Mouse (Mus musculus) Patski (cell line): ENCODE measurements around the gene Zbtb14. TPM values are rescaled to one million over a fixed set of nuclear protein-coding genes. Genes with fewer than 3 reads are reported as not detected.

Source experiments
- ATAC-seq: fragments of 100-300 bp; one replicate; pipeline ENCODE4 v1.8.0; 2021
- CTCF ChIA-PET: fragments of 350-600 bp; sonication (Branson Sonifier 250); formaldehyde crosslinking; loops from one replicate; lab custom pipeline; 2022; ENCODE audit warnings: inconsistent platforms; lab: Charles Lee
- POLR2A ChIA-PET: fragments of 350-600 bp; sonication (Branson Sonifier 250); formaldehyde crosslinking; loops from one replicate; lab custom pipeline; 2022; ENCODE audit warnings: antibody characterized with exemption, inconsistent platforms; lab: Charles Lee
- DNase-seq: peaks from one replicate; pipeline ENCODE4 v3.0.0-alpha.2; 2011; ENCODE audit warnings: low read depth, low spot score
- H3K27me3 ChIP-seq: fragments of 371-371 bp; one replicate; pipeline ENCODE4 v1.5.1; 2021
- CTCF ChIP-seq: fragments of 100-300 bp; IDR thresholded peaks from one replicate; pipeline ENCODE4 v1.5.1; 2021
- in situ Hi-C: fragments of 300-500 bp; cut with MboI; formaldehyde crosslinking; loops from 3 replicates; pipeline ENCODE4 v1.11.1; 2018; ENCODE audit warnings: low pct_unique_long_range_greater_than_20kb, mixed read lengths
- polyA plus RNA-seq: library from polyadenylated mRNA; unstranded; gene quantifications from one replicate; pipeline ENCODE4 v1.2.3, GENCODE M21; 2021

The Zbtb14 gene
- polyA plus RNA-seq, 1 experiment from 2014 or later, result 14.1 TPM

DNA sequence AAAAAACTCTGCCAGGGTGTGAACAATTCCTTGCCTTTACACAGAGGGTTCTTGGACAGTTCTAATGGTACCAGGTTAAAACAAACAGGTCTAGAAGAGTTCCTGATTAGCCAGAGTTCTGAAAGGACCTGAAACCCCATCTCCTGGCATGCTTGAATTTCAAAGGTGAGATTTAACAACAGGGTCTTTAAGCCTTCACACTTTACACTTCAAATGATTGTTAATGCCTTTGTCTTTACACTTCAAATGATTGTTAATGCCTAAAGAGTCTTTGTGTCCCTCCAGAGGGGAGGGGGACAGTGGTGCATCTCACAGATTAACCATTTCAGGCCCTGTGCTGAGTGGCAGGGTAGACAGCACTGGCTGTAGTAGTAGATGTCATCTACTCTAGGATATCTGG, 15.2 kb downstream of the Zbtb14 start:
- DNase-seq, result no peak
- POLR2A ChIA-PET, result interaction anchor here (1.0 kb wide), 1 partner anchor 14 kb away, joined by 4 read pairs; no protein-coding TSS in a partner anchor
- TF ChIP-seq CTCF, result no peak
- in situ Hi-C loops, result no loop called here
- no peak for ATAC-seq
- H3K27me3 ChIP-seq, result peaks cover 18% of the 10 kb centered on the region
- CTCF ChIA-PET, result interaction anchor here (1.3 to 2.7 kb wide), 2 partner anchors 15 to 18 kb away, joined by 4 to 7 read pairs; no protein-coding TSS in a partner anchor

- in situ Hi-C loops, result no loop called here
- H3K27me3 ChIP-seq, result peaks cover 25% of the 10 kb centered on the region
- CTCF ChIA-PET, result interaction anchor here (0.7 to 1.4 kb wide), 2 partner anchors 10 to 18 kb away, joined by 3 read pairs; no protein-coding TSS in a partner anchor
- DNase-seq (no peak), ATAC-seq (peak; percentile 26)
- peak; percentile 41 for TF ChIP-seq CTCF
- POLR2A ChIA-PET, result no interaction called here
Observed at GRCm38 (mm10) chr17:69401146-69401545, 18.3 kb downstream of the Zbtb14 start.

DNA sequence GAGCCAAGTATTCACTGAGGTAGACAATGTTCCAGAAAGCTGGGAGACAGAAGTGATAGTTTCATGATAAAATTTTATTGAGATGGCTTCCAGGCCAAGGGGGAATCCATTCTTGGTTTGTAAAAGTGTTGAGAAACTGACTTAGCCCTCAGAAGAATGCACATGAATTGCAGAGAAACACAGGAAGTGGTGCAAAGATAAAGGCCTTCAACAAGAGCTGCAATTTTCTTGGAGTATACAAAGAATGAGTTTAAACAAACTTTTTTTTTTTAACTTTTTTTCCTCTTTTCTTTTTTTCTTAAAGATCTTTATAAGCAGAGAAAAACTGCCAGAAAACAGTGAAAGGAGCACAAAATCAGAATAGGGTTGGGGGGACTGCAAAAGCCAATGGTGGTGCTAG, 33.3 kb downstream of the Zbtb14 start:
- ATAC-seq (no peak), DNase-seq (no peak)
- H3K27me3 ChIP-seq, result peaks cover 9% of the 10 kb centered on the region
- in situ Hi-C loops, result no loop called here
- CTCF ChIA-PET, result interaction anchor here (1.3 to 2.1 kb wide), 2 partner anchors 16 to 18 kb away, joined by 3 to 7 read pairs; no protein-coding TSS in a partner anchor
- POLR2A ChIA-PET, result no interaction called here
- no peak for TF ChIP-seq CTCF

DNA sequence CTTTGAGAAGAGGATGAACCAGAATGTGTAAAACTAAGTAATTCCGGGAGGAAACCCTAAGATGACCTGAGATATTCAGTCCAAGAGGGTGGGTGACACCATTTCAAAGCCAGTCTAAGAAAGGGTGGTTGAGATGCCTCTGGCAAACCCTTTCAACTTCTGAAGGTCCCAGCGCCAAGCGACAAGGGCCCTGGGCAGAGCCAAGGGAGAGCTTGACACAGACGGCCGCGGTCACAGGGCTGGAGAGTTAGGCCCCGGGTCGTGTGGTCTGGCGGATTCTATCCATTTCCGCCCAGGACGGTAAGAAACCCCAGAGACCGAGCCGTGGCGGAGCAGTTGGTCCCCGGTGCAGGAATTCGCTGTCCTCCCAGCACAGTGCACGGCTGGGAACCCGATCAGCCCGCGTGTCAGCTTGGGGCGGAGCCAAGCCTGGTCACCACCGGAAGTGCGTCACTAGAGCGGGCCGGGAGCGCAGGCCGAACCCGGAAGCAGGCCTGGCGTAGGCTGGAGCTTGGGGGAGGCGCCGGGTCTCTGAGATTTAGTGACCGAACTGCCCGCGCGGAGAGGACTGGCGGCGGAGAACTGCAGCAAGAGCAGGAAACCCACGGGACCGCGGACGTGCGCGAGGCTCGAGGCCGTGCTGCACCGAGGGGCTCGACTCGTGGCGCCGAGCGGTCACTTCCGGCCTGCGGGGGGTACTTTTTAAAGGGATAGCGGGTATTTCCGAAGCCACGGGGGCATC, 34.2 kb downstream of the Zbtb14 start:
- DNase-seq, result peak; percentile 49
- H3K27me3 ChIP-seq, result peaks cover 6% of the 10 kb centered on the region
- POLR2A ChIA-PET, result interaction anchor here (0.7 to 1.2 kb wide), 2 partner anchors 33 to 51 kb away, joined by 3 to 5 read pairs; no protein-coding TSS in a partner anchor
- TF ChIP-seq CTCF, result no peak
- peak; percentile 97 for ATAC-seq
- CTCF ChIA-PET, result interaction anchor here (1.3 to 2.1 kb wide), 2 partner anchors 17 to 19 kb away, joined by 3 to 7 read pairs; no protein-coding TSS in a partner anchor
- in situ Hi-C loops, result no loop called here

DNA sequence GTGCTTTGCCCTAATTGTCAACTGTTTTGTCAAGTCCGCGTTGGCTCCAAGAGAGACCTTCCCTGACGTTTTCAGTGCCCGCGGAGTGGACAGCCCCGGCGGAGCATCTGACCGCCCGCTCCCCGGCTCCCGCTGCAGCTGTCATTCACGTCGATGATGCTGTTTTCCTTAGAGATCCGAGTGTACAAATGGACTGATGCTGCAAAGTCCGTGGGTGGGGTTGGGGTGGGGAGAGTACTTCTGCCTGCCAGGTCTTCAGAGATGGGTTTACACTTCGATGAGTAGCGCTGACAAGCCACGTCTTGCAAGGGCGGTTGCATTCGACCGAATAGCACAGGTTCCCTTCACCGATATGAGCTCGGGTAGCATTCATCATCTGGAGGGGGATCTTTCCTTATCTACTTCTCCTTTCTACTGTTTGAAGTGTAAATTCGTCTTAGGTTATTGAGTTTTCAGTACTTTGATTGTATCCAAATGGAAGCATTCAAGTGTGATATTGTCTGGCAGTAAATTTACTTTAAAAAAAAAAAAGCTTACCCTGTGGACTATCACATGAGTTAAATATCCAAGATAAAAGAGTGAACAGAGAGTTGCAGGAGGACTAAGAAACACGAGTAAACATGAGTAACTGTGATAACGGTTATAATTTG, 35.0 kb downstream of the Zbtb14 start:
- ChIA-PET POLR2A (interaction anchor here (0.6 to 1.2 kb wide), 2 partner anchors 50 to 122 kb away, joined by 3 read pairs; no protein-coding TSS in a partner anchor), CTCF (no interaction called here)
- peak; percentile 65 for ATAC-seq
- DNase-seq, result no peak
- H3K27me3 ChIP-seq, result no peaks in the 10 kb centered on the region
- TF ChIP-seq CTCF, result no peak
- in situ Hi-C loops, result no loop called here

- in situ Hi-C loops, result no loop called here
- DNase-seq, result no peak
- H3K27me3 ChIP-seq, result peaks cover under 1% of the 10 kb centered on the region
- no peak for ATAC-seq
- ChIA-PET POLR2A (no interaction called here), CTCF (no interaction called here)
- TF ChIP-seq CTCF, result no peak
Observed at GRCm38 (mm10) chr17:69421592-69421991, 38.7 kb downstream of the Zbtb14 start.

DNA sequence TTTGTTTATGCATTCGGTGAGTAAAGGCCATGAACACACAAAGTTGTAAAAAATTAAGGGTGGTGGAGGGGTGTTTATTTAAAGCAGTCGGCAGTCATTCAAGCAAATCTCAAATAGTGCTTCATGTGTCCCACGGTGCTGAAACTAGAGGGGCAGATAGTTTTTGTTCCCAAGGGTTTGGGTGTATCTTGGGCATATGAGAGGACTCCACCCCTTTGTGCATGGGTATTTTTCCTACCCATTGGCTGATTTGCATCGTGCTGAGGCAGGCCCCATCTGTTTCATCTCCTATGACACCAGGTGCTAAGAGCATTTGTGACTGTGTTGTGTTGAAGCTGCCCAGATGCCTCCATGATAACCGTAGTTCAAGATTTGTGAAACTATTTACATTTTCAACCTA, 55.0 kb downstream of the Zbtb14 start:
- DNase-seq (no peak), ATAC-seq (no peak)
- POLR2A ChIA-PET, result no interaction called here
- CTCF ChIA-PET, result no interaction called here
- in situ Hi-C loops, result no loop called here
- H3K27me3 ChIP-seq, result peaks cover 30% of the 10 kb centered on the region
- no peak for TF ChIP-seq CTCF

DNA sequence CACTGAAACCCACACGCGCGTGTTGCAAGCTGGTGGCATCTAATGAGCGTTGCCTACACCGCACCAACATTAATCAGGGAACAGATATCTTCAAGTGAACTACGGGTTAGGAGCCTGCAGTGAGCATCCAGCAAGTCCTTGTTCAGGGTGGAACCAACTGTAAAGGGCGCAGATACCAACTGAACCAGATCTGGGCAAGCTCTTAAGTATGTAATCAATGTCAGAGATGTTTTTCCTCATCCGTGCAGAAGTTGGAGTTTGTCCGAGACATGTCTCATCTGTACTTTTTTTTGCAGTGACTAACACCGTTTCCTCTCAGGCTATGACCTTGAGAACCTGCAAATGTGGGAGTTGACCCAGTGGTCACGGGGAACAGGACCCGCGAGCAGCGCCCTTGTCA, 55.6 kb downstream of the Zbtb14 start:
- DNase-seq (no peak), ATAC-seq (no peak)
- in situ Hi-C loops, result no loop called here
- ChIA-PET CTCF (no interaction called here), POLR2A (no interaction called here)
- TF ChIP-seq CTCF, result no peak
- H3K27me3 ChIP-seq, result peaks cover 33% of the 10 kb centered on the region

GRCm38 (mm10) chr17:69438990-69439491, 56.2 kb downstream of the Zbtb14 start, which contains the start of gene Akain1:
TSS of gene Akain1 (plus strand) at chr17:69439326.
- TF ChIP-seq CTCF, result no peak
- peak; percentile 97 for ATAC-seq
- in situ Hi-C loops, result no loop called here
- CTCF ChIA-PET, result no interaction called here
- POLR2A ChIA-PET, result no interaction called here
- H3K27me3 ChIP-seq, result peaks cover 33% of the 10 kb centered on the region
- DNase-seq, result no peak

DNA sequence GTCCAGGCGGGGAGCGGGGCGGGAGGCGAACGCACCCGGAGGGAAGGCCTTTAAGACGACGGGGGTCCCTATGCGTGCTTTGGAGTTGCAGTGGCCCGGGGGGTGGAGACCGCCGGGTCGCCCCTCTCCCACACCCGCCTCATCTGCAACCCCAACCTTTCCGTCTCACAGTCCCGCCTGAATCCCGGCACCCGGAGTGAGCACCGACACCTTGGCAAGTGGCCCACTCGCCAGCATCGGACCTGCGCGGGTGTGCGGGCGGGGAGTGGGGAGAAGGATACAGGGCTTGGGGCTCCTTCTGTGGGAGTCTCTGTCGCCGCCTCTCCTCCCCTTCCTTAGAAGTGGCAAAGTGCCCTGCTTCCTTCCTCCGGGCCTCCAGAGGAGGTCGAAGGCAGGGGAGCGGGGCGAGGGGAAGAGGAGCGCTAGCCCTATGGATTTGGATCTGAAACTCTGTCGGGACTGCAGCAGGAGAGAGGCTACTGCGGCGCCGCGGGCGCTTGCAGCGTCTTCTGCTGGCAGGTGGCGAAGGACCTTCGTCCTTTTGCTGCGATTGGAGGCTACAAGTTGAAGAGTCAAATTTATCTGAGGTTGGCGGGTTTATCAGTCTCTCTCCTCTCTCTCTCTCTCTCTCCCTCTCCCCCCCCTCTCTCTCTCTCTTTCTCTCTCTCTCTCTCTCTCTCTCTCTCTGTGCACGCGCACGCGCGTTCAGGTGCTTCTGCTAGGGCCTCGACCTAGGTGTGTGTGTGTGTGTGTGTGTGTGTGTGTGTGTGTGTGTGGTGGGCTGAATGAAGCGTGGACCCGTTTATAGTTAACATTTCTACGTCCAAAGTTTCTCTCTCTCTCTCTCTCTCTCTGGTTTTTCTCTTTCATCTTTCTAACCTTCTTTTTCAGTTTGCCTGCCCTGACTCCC, 57.0 kb downstream of the Zbtb14 start:
- no peak for TF ChIP-seq CTCF
- ChIA-PET CTCF (no interaction called here), POLR2A (no interaction called here)
- DNase-seq (no peak), ATAC-seq (no peak)
- peaks cover 33% of the 10 kb centered on the region for H3K27me3 ChIP-seq
- in situ Hi-C loops, result no loop called here

Other genes starting within 250 kb of the Zbtb14 start
- not detected for gene Akain1, start 56.3 kb downstream of the Zbtb14 start, polyA plus RNA-seq